Mouse (Mus musculus) ovary, adult 18-20 months (tissue): ENCODE data around the gene Tex14.
"Not testable (repeated sequence)": the region's sequence is repeated elsewhere in the genome, so short reads cannot be mapped to it uniquely, and the experiment has no call there.

ENCODE experiments used
- DNase-seq: peaks from one replicate; pipeline ENCODE4 v3.0.0; 2022; ENCODE audit warnings: low spot score, mixed read lengths

The Tex14 gene

DNA sequence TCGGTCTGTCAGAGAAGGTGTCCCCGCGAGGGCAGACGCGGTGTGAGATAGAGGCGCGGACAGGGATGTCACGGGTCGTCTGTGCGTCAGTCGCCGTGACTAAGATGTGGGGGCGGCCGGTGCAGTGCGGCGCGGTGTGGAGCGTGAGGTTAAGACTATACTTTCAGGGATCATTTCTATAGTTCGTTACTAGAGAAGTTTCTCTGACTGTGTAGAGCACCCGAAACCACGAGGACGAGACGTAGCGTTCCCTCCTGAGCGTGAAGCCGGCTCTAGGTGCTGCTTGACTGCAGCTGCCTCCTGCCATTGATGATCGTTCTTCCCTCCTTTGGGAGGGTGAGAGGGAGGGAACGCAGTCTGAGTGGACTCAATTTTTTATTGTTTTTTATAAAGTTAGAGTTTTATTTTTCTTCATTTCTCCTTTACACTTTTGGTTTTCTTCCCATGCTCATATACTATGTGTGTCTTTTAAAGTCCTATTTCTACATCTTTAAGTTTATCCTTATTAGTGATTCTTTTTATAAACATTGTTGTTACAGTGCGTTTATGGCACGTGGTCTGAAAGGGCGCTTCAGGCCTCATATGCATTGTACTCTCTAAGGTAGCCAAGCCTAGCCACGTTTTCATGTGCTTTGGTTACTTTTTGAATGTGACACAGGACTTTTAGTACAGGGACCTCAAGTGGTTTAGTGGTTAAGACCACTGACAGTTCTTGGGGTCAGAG, 43.8 kb downstream of the Tex14 start:
- DNase-seq = peak; percentile 37

DNA sequence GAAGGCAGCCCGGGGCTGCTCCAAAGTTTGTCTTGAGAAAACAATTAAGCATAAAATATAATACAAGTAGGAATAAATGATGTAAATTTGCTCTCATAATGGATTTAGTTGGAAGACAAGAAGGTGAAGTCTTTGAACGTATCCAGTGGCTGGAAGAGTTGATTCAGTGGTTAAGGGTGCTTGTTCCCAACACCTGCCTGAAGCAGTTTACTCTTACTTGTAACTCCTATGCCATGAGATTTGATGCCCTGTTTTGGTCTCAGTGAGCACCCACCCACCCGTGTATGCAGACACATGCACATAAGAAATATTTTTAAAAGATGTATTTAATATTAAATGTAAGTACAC, 44.3 kb downstream of the Tex14 start:
- no peak for DNase-seq

DNA sequence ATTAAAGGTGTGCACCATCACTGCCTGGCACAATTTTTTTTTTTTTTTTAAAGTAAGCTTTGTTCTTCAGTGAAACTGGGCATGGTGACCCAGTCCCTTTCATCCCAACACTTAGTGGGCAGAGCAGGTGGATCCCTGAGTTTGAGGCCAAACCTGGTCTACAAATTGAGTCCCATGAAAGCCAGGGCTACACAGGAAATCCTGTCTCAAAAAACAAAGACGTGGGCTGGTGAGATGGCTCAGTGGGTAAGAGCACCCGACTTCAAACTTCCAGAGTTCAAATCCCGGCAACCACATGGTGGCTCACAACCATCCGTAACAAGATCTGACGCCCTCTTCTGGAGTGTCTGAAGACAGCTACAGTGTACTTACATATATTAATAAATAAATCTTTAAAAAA, 45.0 kb downstream of the Tex14 start:
- DNase-seq = not testable (repeated sequence)

DNA sequence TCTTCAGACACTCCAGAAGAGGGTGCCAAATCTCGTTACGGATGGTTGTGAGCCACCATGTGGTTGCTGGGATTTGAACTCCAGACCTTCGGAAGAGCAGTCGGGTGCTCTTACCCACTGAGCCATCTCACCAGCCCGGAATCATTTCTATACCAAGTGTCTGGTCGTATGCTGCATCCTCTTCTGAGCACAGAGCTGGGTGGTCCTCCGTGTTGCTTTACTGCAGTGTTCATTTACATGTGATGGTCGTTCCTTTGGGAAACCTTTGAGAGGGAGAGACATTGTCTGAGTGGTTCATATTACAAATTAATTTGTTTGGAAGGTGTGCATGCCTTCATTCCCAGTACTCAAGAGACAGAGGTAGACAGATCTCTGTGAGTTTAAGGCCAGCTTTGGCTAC, 47.9 kb downstream of the Tex14 start:
- DNase-seq = not testable (repeated sequence)

DNA sequence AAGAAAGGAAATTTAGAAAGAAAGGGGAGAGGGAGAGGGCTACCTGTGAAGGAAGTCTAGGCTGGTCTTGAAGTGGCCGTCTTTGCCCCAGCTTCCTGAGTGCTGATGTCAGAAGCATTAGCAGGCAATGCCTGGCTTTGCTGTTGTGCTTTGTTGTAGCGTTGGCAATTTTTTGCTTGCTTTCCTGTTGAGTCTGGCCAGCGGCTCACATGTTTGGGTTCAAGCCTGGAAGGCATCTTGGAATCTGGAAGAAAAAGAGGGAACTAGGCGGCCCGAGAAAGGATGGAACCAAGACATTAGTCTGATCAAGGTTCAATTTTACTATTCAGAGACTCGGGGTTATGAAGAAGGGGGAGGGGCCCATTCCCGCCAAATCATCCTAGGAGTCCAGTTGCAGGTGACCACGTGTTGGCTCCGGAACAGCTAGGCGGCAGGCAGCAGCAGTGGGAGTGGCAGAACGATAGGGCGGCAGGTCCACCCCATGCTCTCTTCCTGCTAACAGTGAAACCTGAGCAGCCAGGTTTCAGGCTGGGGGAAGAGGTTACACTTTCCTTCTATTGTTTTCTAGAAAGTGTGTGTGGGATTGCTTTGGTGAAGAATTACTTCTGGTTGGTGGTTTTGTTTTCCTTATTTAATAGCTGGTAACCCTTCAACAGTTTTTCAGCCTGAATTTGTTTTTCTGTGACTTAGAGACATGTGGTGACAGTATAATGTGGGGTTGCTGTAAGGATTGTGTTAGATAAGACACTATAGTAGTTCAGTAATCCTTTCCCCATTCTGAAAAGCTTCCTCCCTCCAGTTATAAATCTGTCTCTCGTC, 48.6 kb downstream of the Tex14 start:
- no peak for DNase-seq

DNA sequence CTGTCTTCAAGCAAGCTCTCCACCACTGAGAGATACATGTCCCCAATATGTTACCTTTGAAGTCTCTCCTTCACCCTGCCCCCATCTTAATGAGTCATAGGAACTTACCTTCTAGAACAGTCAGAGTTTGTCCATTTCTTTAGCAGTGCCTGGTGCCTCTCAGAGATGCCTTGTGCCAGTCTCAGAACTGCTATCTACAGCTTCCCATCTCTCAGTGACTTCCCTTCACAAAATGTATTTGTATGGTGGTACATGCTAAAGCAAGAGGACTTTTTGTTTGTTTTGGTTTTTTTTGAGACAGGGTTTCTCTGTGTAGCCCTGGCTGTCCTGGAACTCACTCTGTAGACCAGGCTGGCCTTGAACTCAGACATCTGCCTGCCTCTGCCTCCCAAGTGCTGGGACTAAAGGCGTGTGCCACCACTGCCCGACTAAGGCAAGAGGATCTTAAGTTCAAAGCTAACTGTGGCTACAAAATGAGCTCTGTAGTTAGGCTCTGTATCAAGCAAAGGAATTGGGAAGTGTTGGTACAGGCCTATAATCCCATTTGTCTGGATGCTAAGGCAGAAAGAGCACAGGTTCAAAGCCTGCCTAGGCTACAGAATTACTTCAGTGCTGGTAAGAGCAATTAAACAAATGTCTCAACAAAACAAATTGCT, 49.3 kb downstream of the Tex14 start:
- no peak for DNase-seq

DNA sequence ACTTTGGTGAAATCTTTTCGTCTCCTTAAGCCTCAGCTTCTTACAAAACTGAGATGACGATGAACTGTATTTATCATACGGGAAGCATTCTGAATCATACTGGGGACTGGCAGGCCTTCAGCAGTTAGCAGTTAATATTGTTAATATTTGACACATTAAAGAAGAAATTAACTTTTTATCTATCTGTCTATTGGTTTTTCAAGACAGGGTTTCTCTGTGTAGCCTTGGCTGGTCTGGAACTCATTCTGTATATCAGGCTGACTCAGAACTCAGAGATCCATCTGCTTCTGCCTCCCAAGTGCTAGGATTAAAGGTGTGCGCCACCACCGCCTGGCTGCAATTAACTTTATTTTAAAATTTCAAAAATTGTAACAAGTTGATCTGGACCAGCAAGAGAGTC, 50.7 kb downstream of the Tex14 start:
- no peak for DNase-seq

DNA sequence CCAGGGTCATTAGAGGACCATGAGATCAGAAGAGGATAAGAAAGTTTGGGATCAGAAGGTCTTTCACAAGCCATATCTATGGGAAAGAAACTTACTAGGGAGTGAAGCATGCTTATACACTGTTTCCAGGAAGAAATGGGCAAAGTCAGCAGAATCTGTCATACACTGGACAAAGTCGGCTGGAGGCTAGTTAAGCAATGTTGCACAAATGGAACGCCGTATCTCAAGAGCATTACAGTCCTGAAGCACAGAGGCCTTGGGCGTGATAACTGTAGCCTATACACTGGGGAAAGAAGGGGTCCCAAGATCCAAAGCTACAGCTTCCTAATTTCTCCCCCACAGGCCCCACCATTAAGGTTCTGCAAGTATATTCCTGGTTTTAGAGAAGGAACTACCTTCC, 51.1 kb downstream of the Tex14 start:
- DNase-seq = no peak

DNA sequence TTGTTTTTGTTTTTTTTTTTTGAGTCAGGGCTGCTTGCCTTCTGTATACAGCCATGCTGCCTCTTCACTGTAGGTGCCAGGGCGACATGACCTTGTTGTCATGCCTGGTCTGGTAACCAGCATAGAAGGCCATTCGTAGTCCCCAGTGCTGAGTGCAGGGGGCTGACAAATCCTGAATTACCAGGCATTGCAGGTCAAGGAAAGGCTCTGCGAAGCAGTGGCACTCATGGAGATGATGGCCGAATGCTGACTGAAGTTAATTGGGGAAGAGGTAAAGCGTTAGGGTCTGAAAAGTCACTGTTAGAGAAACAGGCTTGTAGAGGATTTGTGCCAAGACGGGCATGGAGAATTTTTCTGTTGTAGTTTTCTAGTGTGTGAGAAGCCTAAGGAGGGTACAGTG, 55.7 kb downstream of the Tex14 start:
- DNase-seq = no peak

DNA sequence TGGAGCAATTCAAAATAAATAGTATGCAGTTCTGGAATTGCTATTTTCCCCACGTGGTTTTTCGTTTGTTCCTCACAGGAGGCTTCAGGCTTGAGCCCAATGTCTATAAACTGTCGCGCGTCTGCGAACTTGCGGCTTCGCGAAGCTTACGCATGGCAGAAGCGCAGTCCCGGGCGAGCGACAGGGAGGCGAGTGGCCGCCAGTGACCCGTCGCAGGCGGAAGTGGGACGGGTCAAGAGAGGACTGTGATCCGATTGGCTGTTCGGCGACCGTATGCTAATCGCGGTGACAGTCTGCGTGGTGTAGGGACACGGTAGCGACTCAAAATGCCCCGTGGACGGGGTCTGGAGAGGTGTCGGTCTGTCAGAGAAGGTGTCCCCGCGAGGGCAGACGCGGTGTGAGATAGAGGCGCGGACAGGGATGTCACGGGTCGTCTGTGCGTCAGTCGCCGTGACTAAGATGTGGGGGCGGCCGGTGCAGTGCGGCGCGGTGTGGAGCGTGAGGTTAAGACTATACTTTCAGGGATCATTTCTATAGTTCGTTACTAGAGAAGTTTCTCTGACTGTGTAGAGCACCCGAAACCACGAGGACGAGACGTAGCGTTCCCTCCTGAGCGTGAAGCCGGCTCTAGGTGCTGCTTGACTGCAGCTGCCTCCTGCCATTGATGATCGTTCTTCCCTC, 57.1 kb downstream of the Tex14 start:
- DNase-seq = peak; percentile 80

DNA sequence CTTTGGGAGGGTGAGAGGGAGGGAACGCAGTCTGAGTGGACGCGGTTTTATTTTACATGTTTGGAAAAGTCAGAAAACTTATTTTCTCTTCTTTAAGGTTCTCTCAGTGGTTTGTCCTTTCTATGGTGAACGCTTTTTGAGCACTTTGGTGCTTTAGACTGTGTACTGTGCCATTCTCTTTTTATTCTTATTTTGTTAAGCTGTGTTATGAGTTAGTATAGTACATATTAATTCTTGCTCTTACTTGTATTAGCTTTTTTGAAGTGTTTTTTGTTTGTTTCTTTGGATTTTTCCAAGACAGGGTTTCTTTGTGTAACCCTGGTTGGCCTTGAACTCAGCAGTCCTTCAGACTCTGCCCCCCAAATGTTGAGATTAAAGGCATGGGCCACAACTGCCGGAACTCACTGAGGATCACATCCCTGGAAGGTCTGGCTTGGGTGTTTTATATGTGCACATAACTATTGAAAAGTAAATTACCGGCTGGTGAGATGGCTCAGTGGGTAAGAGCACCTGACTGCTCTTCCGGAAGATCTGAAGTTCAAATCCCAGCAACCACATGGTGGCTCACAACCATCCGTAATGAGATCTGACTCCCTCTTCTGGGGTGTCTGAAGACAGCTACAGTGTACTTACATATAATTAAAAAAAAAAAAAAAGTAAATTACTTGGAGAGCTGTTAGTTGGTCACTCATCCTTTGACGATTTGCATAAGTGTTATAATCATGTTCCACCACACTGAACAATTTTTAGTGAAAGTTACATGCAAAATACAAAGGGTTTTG, 57.8 kb downstream of the Tex14 start:
- DNase-seq = no peak

DNA sequence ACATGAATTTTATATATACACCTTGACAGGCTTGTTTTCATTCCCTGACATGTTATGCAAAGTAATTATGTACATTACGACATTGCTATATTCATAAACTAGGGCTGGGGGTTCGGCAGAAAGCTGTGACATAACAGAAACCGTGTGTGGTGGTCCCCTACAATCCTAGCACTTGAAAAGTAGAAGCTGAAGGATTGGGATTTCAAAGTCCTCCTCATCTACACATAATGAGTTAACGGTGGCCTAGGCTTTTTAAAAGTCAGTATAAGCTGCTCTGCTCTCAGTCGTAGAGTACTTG, 58.3 kb downstream of the Tex14 start:
- DNase-seq = no peak

DNA sequence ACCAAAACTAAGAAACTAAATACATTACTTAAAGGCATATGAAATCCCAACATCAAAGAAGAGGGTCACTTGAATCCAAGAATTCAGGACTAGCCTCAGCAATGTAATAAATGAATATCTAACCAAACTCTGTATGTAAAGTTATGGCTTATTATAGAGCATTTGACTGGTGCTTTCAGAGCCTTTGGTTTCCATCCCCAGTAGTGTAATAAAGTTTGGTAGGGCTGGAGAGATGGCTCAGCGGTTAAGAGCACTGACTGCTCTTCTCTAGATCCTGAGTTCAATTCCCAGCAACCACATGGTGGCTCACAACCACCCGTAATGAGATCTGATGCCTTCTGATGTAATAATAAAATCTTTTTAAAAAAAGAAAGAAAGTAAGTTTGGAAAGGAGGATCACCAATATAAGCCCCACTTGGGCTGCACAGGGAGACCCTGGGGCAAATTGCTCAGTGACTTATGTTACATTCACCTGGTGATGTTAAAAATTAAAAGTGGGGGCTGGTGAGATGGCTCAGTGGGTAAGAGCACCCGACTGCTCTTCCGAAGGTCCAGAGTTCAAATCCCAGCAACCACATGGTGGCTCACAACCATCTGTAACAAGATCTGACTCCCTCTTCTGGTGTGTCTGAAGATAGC, 59.0 kb downstream of the Tex14 start:
- not testable (repeated sequence) for DNase-seq

DNA sequence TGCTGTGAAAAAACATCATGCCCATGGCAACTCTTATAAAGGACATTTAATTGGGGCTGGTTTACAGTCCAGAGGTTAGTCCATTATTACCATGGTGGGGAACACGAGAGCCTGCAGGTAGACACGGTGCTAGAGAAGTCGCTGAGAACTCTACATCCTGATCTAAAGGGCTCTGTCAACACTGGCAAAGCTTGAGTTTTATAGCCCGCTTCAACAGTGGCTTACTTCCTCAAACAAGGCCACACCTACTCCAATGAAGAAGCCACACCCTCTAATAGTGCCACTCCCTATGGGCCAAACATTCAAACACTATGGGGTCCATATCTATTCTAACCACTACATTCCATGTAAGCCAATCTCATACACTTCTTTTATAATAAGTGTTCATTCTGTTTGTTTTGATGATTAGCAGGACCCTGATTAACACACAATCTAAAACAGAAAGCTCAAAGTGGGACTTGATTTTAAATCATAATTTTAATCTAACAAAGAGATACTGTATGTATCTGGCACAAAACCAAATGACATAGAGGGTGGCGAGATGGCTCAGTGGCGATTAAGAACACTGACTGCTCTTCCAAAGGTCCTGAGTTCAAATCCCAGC, 61.2 kb downstream of the Tex14 start:
- DNase-seq = no peak

DNA sequence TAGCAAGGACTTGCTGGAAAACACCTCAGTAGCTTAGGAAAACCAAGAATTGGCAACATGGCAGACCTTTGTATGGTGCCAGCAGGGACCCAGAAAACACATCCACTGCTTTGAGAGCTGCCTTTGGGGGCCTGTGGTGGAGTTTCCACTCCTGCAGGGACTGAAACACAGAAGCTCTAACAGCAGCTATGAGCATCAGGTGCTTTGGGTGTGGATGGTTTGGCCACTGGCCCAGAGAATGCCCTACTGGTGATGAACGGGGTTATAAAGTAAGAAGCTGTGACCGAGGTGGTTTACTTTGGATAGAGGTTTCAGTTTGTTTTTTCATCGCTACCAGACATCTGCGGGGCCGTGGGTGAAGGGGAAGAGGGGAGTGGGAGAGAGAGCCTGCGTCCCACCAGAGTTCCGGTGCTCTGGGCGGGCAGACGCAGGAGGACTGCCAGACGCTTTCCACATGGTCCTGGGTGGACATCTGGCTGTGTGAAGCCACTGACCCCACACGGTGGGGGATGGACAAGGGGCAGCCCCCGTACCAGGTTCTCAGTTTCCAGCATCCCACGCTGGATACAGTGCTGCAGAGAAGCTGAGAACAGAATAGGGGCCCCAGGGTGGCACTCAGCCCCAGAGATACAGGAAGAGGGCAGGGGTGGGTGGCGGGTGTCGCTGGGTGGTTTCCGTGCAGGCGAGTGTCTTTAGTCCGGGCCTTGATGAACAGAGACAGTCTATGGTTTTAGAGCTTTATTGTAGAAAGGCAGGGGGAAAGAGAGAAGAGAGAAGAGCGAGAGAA, 62.8 kb downstream of the Tex14 start:
- no peak for DNase-seq

DNA sequence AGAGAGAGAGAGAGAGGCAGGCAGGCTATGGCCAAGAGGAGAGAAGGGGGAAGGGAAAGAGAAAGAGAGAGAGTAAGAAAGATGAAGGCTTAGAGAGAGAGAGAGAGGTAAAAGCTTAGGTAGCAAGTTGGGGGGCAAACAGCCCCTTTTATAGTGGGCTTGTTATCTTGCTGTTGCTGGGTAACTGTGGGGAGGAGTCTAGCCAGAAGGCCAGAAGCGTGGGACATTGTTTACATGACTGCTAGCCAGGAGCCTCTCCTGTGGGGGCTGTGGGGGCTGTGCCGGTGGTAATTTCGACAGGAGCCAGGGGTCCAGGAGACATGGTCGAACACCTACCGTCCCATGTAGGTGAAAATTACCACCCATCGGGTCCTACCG, 63.4 kb downstream of the Tex14 start:
- DNase-seq = no peak

DNA sequence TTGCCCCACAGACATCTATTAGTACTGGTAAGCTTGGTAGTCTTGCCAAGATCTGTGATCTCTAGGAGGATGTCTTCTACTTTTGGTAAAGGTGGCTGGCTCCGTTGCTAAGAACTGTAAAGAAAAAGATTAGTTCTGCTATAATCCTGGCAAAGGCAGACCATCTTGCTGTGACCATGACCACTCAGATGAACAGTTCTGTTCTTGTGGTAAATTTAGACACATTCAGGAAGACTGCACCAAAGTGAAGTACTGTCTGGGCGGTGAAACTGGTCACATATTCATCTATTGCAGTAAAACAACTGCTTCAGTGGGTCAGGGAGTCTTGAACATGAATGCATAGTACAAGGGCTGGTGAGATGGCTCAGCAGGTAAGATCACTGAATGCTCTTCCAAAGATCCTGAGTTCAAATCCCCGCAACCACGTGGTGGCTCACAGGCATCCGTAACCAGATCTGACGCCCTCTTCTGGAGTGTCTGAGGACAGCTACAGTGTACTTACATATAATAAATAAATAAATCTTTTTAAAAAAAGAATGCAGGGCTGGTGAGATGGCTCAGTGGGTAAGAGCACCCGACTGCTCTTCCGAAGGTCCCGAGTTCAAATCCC, 63.9 kb downstream of the Tex14 start:
- no peak for DNase-seq

DNA sequence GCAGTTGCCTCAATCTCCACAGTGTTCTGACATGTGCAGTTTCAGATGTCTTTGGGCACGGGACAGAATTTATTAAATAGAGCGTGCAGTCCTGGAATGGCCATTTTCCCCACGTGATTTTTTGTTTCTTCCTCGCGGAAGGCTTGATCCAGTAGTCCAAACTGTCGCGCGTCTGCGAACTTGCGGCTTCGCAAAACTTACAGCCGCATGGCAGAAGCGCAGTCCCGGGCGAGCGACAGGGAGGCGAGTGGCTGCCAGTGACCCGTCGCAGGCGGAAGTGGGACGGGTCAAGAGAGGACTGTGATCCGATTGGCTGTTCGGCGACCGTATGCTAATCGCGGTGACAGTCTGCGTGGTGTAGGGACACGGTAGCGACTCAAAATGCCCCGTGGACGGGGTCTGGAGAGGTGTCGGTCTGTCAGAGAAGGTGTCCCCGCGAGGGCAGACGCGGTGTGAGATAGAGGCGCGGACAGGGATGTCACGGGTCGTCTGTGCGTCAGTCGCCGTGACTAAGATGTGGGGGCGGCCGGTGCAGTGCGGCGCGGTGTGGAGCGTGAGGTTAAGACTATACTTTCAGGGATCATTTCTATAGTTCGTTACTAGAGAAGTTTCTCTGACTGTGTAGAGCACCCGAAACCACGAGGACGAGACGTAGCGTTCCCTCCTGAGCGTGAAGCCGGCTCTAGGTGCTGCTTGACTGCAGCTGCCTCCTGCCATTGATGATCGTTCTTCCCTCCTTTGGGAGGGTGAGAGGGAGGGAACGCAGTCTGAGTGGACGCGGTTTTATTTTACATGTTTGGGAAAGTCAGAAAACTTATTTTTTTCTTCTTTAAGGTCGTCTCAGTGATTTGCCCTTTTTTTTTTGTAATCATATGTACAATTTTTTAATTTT, 66.2 kb downstream of the Tex14 start:
- DNase-seq = peak; percentile 69

DNA sequence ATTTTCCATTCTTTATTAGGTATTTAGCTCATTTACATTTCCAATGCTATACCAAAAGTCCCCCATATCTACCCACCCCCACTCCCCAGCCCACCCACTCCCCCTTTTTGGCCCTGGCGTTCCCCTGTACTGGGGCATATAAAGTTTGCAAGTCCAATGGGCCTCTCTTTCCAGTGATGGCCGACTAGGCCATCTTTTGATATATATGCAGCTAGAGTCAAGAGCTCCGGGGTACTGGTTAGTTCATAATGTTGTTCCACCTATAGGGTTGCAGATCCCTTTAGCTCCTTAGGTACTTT, 66.8 kb downstream of the Tex14 start:
- not testable (repeated sequence) for DNase-seq
